Mouse (Mus musculus) lung, adult 2 months (tissue): ENCODE measurements around the gene Gna14.

Experiments
- CTCF ChIP-seq: fragments of 200-500 bp; IDR thresholded peaks from 2 replicates; pipeline ENCODE4 v1.5.1; 2011; ENCODE audit warnings: mild to moderate bottlenecking, low read length, control low read depth; ENCODE audit not compliant: insufficient read depth
- POLR2A ChIP-seq: fragments of 200-500 bp; IDR thresholded peaks from 2 replicates; pipeline ENCODE4 v1.6.1; 2011; ENCODE audit warnings: low read depth, mild to moderate bottlenecking, control low read depth, low read length, borderline replicate concordance; ENCODE audit errors: extremely low read depth

GRCm38 (mm10) chr19:16598653-16599297, 163.2 kb downstream of the Gna14 start:
- TF ChIP-seq CTCF (no peak), POLR2A (no peak)
